Mouse (Mus musculus): ENCODE measurements at regions not wholly inside any gene's neighbourhood (a gene's known extent, or its start where the extent isn't known, plus 50 kb on each side); places are given as distances from the start of the nearest gene placed in this dataset.

GRCm38 (mm10) chr10:116726031-116726430 is 144.7 kb upstream of the Cnot2 start:
- ATAC-seq = no peak
- Histone ChIP-seq H3K36me3 (ENCODE audit: control insufficient read depth, insufficient read depth, low read length) (no peaks in the 10 kb centered on the region), H3K4me1 (ENCODE audit: control insufficient read depth, insufficient read depth, low read depth, low read length) (peaks cover 7% of the 10 kb centered on the region), H3K27ac (ENCODE audit: low read depth, low read length) (no peak overlapping the region), H3K9ac (ENCODE audit: low read depth, low read length) (no peak overlapping the region), H3K9me3 (ENCODE audit: control insufficient read depth, low read length) (no peaks in the 10 kb centered on the region), H3K4me2 (ENCODE audit: low read length) (no peak overlapping the region), H3K27me3 (replicated peaks; ENCODE audit: control insufficient read depth, insufficient read depth, low read length) (no peaks in the 10 kb centered on the region), H3K4me3 (ENCODE audit: low read length) (no peak overlapping the region)
- 93% methylated on average over 5 of the region's 5 CpGs for WGBS

DNA sequence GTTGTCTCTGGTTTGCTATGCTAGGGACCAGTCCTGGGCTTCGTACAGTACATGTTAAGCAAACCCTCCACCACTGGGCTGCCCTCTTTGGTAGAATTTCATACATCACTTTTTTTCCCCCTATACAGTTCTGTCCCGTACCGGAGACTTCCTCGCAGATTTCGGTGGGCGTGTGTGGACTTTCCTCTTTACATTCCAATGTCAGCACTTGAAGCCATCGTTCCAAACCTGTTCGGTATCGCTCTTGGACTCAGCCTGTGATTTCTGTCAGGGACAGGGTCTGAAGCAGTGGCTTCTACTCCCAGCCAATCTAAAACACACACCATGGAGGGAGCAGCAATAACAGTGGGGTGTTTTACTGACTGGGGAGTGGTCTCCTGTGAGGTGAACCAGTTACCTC is 140.7 kb upstream of the Cnot2 start:
- H3K36me3 ChIP-seq (ENCODE audit: control insufficient read depth, insufficient read depth, low read length) = no peaks in the 10 kb centered on the region
- no peaks in the 10 kb centered on the region for H3K4me1 ChIP-seq (ENCODE audit: control insufficient read depth, insufficient read depth, low read depth, low read length)
- no peak overlapping the region for H3K27ac ChIP-seq (ENCODE audit: low read depth, low read length)
- no peaks in the 10 kb centered on the region for H3K9me3 ChIP-seq (ENCODE audit: control insufficient read depth, low read length)
- no peak overlapping the region for H3K4me2 ChIP-seq (ENCODE audit: low read length)
- H3K9ac ChIP-seq (ENCODE audit: low read depth, low read length) = no peak overlapping the region
- ATAC-seq = no peak
- no peak overlapping the region for H3K4me3 ChIP-seq (ENCODE audit: low read length)
- no peaks in the 10 kb centered on the region for H3K27me3 ChIP-seq (replicated peaks; ENCODE audit: control insufficient read depth, insufficient read depth, low read length)
- 98% methylated on average over 9 of the region's 9 CpGs for WGBS

GRCm38 (mm10) chr10:116719616-116720015 is 138.3 kb upstream of the Cnot2 start:
- Histone ChIP-seq H3K9me3 (ENCODE audit: control insufficient read depth, low read length) (no peaks in the 10 kb centered on the region), H3K36me3 (ENCODE audit: control insufficient read depth, insufficient read depth, low read length) (no peaks in the 10 kb centered on the region), H3K4me2 (ENCODE audit: low read length) (no peak overlapping the region), H3K4me3 (ENCODE audit: low read length) (no peak overlapping the region), H3K9ac (ENCODE audit: low read depth, low read length) (no peak overlapping the region), H3K27me3 (replicated peaks; ENCODE audit: control insufficient read depth, insufficient read depth, low read length) (no peaks in the 10 kb centered on the region), H3K27ac (ENCODE audit: low read depth, low read length) (no peak overlapping the region), H3K4me1 (ENCODE audit: control insufficient read depth, insufficient read depth, low read depth, low read length) (no peaks in the 10 kb centered on the region)
- ATAC-seq = no peak
- WGBS = 80% methylated on average over 5 of the region's 5 CpGs

DNA sequence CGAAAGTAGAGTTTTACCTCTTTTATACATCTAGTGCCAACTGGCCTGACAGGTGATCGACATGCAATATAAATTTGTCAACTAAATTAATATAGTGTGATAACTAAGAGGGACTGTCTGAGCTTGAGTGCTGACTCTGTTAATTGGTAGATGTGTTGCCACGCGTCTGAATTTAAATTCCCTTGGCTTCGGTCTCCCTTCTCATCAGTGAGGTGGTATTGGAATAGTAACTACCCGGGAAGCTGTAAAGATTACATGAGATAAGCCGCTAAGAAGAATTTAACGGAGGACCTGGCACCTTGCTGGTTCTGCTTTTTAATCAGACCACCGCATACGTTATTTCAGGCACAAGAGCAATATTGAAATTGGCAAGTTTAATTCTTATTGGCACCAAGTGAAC is 136.7 kb upstream of the Cnot2 start:
- 74% methylated on average over 10 of the region's 10 CpGs for WGBS
- no peak overlapping the region for H3K9ac ChIP-seq (ENCODE audit: low read depth, low read length)
- ATAC-seq = no peak

GRCm38 (mm10) chr10:116717017-116717643 is 135.8 kb upstream of the Cnot2 start:
- H3K9ac ChIP-seq (ENCODE audit: low read depth, low read length) = no peak overlapping the region
- 87% methylated on average over 4 of the region's 4 CpGs for WGBS
- H3K4me3 ChIP-seq (ENCODE audit: low read length) = no peak overlapping the region
- H3K27ac ChIP-seq (ENCODE audit: low read depth, low read length) = no peak overlapping the region
- no peaks in the 10 kb centered on the region for H3K36me3 ChIP-seq (ENCODE audit: control insufficient read depth, insufficient read depth, low read length)
- H3K27me3 ChIP-seq (replicated peaks; ENCODE audit: control insufficient read depth, insufficient read depth, low read length) = no peaks in the 10 kb centered on the region
- H3K4me2 ChIP-seq (ENCODE audit: low read length) = no peak overlapping the region
- ATAC-seq = peak; percentile 58; the same call in 1 of the 2 replicates
- no peaks in the 10 kb centered on the region for H3K9me3 ChIP-seq (ENCODE audit: control insufficient read depth, low read length)
- H3K4me1 ChIP-seq (ENCODE audit: control insufficient read depth, insufficient read depth, low read depth, low read length) = no peaks in the 10 kb centered on the region

More for the DNA sequence above, 136.7 kb upstream of the Cnot2 start:
- H3K4me1 ChIP-seq (ENCODE audit: control insufficient read depth, insufficient read depth, low read depth, low read length) = no peaks in the 10 kb centered on the region
- H3K36me3 ChIP-seq (ENCODE audit: control insufficient read depth, insufficient read depth, low read length) = no peaks in the 10 kb centered on the region
- no peak overlapping the region for H3K4me3 ChIP-seq (ENCODE audit: low read length)
- no peaks in the 10 kb centered on the region for H3K9me3 ChIP-seq (ENCODE audit: control insufficient read depth, low read length)
- H3K27ac ChIP-seq (ENCODE audit: low read depth, low read length) = no peak overlapping the region
- no peak overlapping the region for H3K4me2 ChIP-seq (ENCODE audit: low read length)
- H3K27me3 ChIP-seq (replicated peaks; ENCODE audit: control insufficient read depth, insufficient read depth, low read length) = no peaks in the 10 kb centered on the region

DNA sequence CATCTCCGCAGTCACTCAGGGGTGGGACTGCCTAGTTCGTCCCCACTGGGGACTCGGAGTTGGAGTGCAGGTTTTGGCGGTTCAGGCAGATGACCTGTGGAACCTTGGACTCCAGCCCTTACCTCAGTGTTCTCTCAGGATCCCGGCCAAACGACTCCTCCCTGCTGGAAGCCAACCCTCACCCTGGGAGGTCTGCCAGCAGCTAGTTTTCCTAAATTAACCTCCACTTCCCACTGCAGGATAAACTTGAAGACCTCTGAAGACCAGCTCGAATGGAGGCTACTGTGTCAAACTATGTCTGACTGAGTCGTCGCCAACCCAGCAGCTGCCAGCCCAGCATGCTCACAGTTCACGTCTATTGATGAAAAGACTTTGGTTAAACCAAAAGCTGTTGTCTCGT is 132.1 kb upstream of the Cnot2 start:
- no peak overlapping the region for H3K4me2 ChIP-seq (ENCODE audit: low read length)
- no peaks in the 10 kb centered on the region for H3K9me3 ChIP-seq (ENCODE audit: control insufficient read depth, low read length)
- H3K9ac ChIP-seq (ENCODE audit: low read depth, low read length) = no peak overlapping the region
- H3K27ac ChIP-seq (ENCODE audit: low read depth, low read length) = no peak overlapping the region
- ATAC-seq = no peak
- H3K36me3 ChIP-seq (ENCODE audit: control insufficient read depth, insufficient read depth, low read length) = no peaks in the 10 kb centered on the region
- WGBS = 58% methylated on average over 11 of the region's 11 CpGs
- no peak overlapping the region for H3K4me3 ChIP-seq (ENCODE audit: low read length)
- H3K27me3 ChIP-seq (replicated peaks; ENCODE audit: control insufficient read depth, insufficient read depth, low read length) = no peaks in the 10 kb centered on the region
- H3K4me1 ChIP-seq (ENCODE audit: control insufficient read depth, insufficient read depth, low read depth, low read length) = no peaks in the 10 kb centered on the region

DNA sequence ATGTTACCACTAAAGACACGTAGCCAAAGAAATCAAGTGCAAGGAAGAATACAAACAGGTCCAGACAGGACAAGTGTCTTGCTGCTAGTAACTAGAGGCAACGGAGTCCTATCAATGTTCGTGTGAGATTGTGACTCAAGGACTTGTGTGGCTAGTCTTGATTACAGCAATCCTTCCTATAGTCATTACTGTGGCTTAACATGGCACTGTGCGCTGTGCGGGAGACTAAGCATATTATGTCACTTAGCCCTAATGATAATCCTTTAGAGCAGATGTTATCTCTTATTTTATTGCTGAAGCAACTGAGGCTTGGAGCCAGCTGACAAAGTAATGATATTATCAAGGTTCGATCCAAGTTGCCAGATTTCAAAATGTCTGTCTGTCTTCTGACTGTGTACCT is 125.7 kb upstream of the Cnot2 start:
- no peak overlapping the region for H3K4me3 ChIP-seq (ENCODE audit: low read length)
- no peak overlapping the region for H3K27ac ChIP-seq (ENCODE audit: low read depth, low read length)
- no peak overlapping the region for H3K4me2 ChIP-seq (ENCODE audit: low read length)
- H3K9me3 ChIP-seq (ENCODE audit: control insufficient read depth, low read length) = no peaks in the 10 kb centered on the region
- no peaks in the 10 kb centered on the region for H3K27me3 ChIP-seq (replicated peaks; ENCODE audit: control insufficient read depth, insufficient read depth, low read length)
- WGBS = 83% methylated on average over 6 of the region's 6 CpGs
- no peaks in the 10 kb centered on the region for H3K4me1 ChIP-seq (ENCODE audit: control insufficient read depth, insufficient read depth, low read depth, low read length)
- no peak for ATAC-seq
- H3K9ac ChIP-seq (ENCODE audit: low read depth, low read length) = no peak overlapping the region
- no peaks in the 10 kb centered on the region for H3K36me3 ChIP-seq (ENCODE audit: control insufficient read depth, insufficient read depth, low read length)

DNA sequence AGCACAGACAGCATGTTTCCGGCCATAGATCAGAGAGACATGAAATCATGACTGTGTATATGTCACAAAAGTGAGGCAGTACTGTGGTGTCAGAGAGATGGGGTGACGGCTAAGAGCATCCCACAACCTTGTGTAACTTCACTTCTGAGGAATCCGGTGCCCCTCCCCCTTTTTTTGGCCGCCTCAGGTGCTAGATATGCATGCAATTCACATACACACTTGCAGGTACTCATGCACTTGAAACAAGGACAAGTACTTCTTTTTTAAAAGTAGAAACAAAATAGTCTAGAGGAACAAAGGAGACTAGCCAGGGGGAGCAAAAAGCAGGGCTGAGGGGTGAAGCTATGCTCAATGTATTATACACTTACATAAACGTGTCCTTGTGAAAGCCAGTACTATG is 120.0 kb upstream of the Cnot2 start:
- H3K27ac ChIP-seq (ENCODE audit: low read depth, low read length) = no peak overlapping the region
- no peaks in the 10 kb centered on the region for H3K9me3 ChIP-seq (ENCODE audit: control insufficient read depth, low read length)
- WGBS = 90% methylated on average over 5 of the region's 5 CpGs
- no peaks in the 10 kb centered on the region for H3K27me3 ChIP-seq (replicated peaks; ENCODE audit: control insufficient read depth, insufficient read depth, low read length)
- H3K4me3 ChIP-seq (ENCODE audit: low read length) = no peak overlapping the region
- no peak for ATAC-seq
- H3K36me3 ChIP-seq (ENCODE audit: control insufficient read depth, insufficient read depth, low read length) = no peaks in the 10 kb centered on the region
- no peaks in the 10 kb centered on the region for H3K4me1 ChIP-seq (ENCODE audit: control insufficient read depth, insufficient read depth, low read depth, low read length)
- H3K9ac ChIP-seq (ENCODE audit: low read depth, low read length) = no peak overlapping the region
- H3K4me2 ChIP-seq (ENCODE audit: low read length) = no peak overlapping the region

GRCm38 (mm10) chr10:116699711-116700110 is 118.4 kb upstream of the Cnot2 start:
- 70% methylated on average over 8 of the region's 8 CpGs for WGBS
- no peak overlapping the region for H3K4me2 ChIP-seq (ENCODE audit: low read length)
- no peaks in the 10 kb centered on the region for H3K27me3 ChIP-seq (replicated peaks; ENCODE audit: control insufficient read depth, insufficient read depth, low read length)
- H3K4me1 ChIP-seq (ENCODE audit: control insufficient read depth, insufficient read depth, low read depth, low read length) = no peaks in the 10 kb centered on the region
- no peak for ATAC-seq
- no peaks in the 10 kb centered on the region for H3K9me3 ChIP-seq (ENCODE audit: control insufficient read depth, low read length)
- H3K27ac ChIP-seq (ENCODE audit: low read depth, low read length) = no peak overlapping the region
- H3K9ac ChIP-seq (ENCODE audit: low read depth, low read length) = no peak overlapping the region
- no peaks in the 10 kb centered on the region for H3K36me3 ChIP-seq (ENCODE audit: control insufficient read depth, insufficient read depth, low read length)
- H3K4me3 ChIP-seq (ENCODE audit: low read length) = no peak overlapping the region
